8 mouse cellular contexts compared by ENCODE assay signal in the genomic region with DNA sequence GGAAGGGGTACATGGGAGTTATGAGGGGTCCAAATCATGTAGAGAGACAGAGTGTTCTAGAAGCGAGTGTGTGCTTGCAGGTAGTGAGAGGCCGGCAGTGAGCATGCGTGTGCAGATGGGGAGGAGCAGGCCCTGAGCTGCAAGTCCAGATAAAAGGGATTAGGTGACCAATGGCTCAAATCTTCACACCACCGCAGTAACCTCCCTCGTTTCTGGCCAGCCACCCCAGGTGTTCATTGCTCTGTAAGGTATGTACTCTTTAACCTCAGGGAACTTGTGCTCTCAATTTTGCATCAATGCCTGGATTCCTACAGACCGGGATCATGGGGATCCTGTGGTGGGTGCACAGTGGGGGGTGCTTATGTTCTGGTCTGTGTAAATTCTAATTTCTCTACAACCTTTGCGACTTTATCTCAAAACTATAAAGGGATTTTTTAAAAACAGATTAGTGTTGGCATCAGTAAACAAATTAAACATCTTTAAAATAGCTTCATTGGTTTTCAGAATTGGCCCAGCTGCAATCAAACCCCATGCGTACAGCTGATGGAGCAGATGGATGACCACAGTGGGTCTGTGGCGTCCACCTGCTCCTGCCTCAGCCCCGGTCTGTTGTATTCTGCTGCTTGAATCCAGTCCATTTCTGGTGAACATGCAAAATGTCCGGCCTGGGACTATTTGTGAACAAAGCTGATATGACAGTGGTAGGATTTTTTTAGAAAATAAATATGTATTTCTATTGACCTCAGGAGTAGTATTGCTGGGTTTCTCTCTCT. TPM values are rescaled to one million over a fixed set of nuclear protein-coding genes. Genes with fewer than 3 reads are reported as not detected.
A peak's percentile ranks its signal among the peaks of the same experiment; 100 is the strongest.
DNase-seq lines count a peak whose midpoint lies in the region; ATAC-seq and TF ChIP-seq lines count a peak whose summit lies in the region.

A gene (plus strand): TSS at position 163 of the 773 bp plus-strand sequence.

- H3K9ac ChIP-seq in forebrain, embryonic 13.5 days = no peak within 1 kb of the TSS
- H3K9ac ChIP-seq in intestine, embryonic 14.5 days (ENCODE audit: low read length) = no peak within 1 kb of the TSS
- no peak within 1 kb of the TSS for H3K9ac ChIP-seq in midbrain, postnatal 0 days (replicated peaks; ENCODE audit: low read length, poor library complexity, severe bottlenecking)

- no peaks in the 10 kb centered on the region for H3K36me3 ChIP-seq in forebrain, embryonic 13.5 days (ENCODE audit: poor library complexity, severe bottlenecking)
- H3K36me3 ChIP-seq in intestine, embryonic 14.5 days (ENCODE audit: control insufficient read depth, insufficient read depth, low read length) = no peaks in the 10 kb centered on the region
- H3K36me3 ChIP-seq in midbrain, postnatal 0 days (ENCODE audit: insufficient read depth, low read length) = no peaks in the 10 kb centered on the region

- no peak for ATAC-seq in forebrain, embryonic 13.5 days
- no peak for ATAC-seq in intestine, embryonic 14.5 days (replicated peaks; ENCODE audit: low FRiP score, low TSS enrichment, low read depth)
- no peak for ATAC-seq in midbrain, postnatal 0 days (ENCODE audit: low FRiP score)

- intact Hi-C loops in gastrocnemius, postnatal 14 days (cut with DNase I; ENCODE audit: low total_unique reads) = no loop called here

- 0 out of 2 replicates have a peak, but pooled peaks cover 3% of the 10 kb centered on the region for H3K4me1 ChIP-seq in forebrain, embryonic 13.5 days
- H3K4me1 ChIP-seq in intestine, embryonic 14.5 days (replicated peaks; ENCODE audit: control insufficient read depth, insufficient read depth, low read length) = no peaks in the 10 kb centered on the region
- H3K4me1 ChIP-seq in midbrain, postnatal 0 days (ENCODE audit: insufficient read depth, low read length) = no peaks in the 10 kb centered on the region

- WGBS in forebrain, embryonic 13.5 days = 74% methylated on average over 11 of the region's 11 CpGs
- 75% methylated on average over 11 of the region's 11 CpGs for WGBS in intestine, embryonic 14.5 days
- WGBS in midbrain, postnatal 0 days = 68% methylated on average over 11 of the region's 11 CpGs

- TF ChIP-seq CTCF in midbrain, postnatal 0 days (IDR thresholded peaks at IDR 0.05) = no peak

- no peaks in the 10 kb centered on the region for H3K27me3 ChIP-seq in forebrain, embryonic 13.5 days
- H3K27me3 ChIP-seq in intestine, embryonic 14.5 days (replicated peaks; ENCODE audit: control insufficient read depth, insufficient read depth, low read length) = no peaks in the 10 kb centered on the region
- H3K27me3 ChIP-seq in midbrain, postnatal 0 days (ENCODE audit: insufficient read depth, low read length) = no peaks in the 10 kb centered on the region

- DNase-seq in gastrocnemius, adult 18-20 months (ENCODE audit: low spot score) = no peak
- no peak for DNase-seq in gastrocnemius, postnatal 14 days
- DNase-seq in adrenal gland, postnatal 36 days = no peak
- DNase-seq in intestine, embryonic 14.5 days (ENCODE audit: low spot score) = no peak
- DNase-seq in midbrain, postnatal 0 days (ENCODE audit: low spot score) = peak; percentile 61
- DNase-seq in thymus, postnatal 4 days = no peak
- no peak for DNase-seq in frontal cortex, postnatal 25 days (ENCODE audit: low spot score in 2 of 2)

- H3K4me3 ChIP-seq in forebrain, embryonic 13.5 days = no peak within 1 kb of the TSS
- no peak within 1 kb of the TSS for H3K4me3 ChIP-seq in intestine, embryonic 14.5 days (ENCODE audit: low read depth, low read length)
- no peak within 1 kb of the TSS for H3K4me3 ChIP-seq in midbrain, postnatal 0 days (ENCODE audit: low read depth, low read length)

- no peak within 1 kb of the TSS for H3K4me2 ChIP-seq in forebrain, embryonic 13.5 days
- no peak within 1 kb of the TSS for H3K4me2 ChIP-seq in intestine, embryonic 14.5 days (ENCODE audit: low read length)
- no peak within 1 kb of the TSS for H3K4me2 ChIP-seq in midbrain, postnatal 0 days (ENCODE audit: low read depth, low read length, poor library complexity, severe bottlenecking)

- H3K9me3 ChIP-seq in forebrain, embryonic 13.5 days (replicated peaks) = no peaks in the 10 kb centered on the region
- H3K9me3 ChIP-seq in intestine, embryonic 14.5 days (ENCODE audit: control insufficient read depth, low read length) = no peaks in the 10 kb centered on the region
- no peaks in the 10 kb centered on the region for H3K9me3 ChIP-seq in midbrain, postnatal 0 days (ENCODE audit: low read length)

- H3K27ac ChIP-seq in forebrain, embryonic 13.5 days = no peak within 1 kb of the TSS
- no peak within 1 kb of the TSS for H3K27ac ChIP-seq in intestine, embryonic 14.5 days (ENCODE audit: low read depth)
- H3K27ac ChIP-seq in midbrain, postnatal 0 days (ENCODE audit: low read depth, low read length) = no peak within 1 kb of the TSS

RNA-seq across cellular contexts. Expression of the gene that starts here (rescaled TPM):
- total RNA-seq in gastrocnemius, adult 18-20 months (2021) = 10 to 100 TPM; 12.1 to 12.6 TPM
- total RNA-seq in gastrocnemius, postnatal 14 days (2021) = 10 to 100 TPM in 1 of 2 experiments, 1 to 10 TPM in 1; 7.4 to 11.3 TPM
- 10 to 100 TPM; 48.8 to 52.4 TPM for total RNA-seq in adrenal gland, postnatal 36 days (2021)
- polyA plus RNA-seq in forebrain, embryonic 13.5 days (2015; fragmentation: Nextera tagmentation; extraction: Ambion mirVana) = 36.2 and 37.9 TPM in 2 replicates
- polyA plus RNA-seq in intestine, embryonic 14.5 days (2014; fragmentation: Nextera tagmentation; extraction: Ambion mirVana) = 25.5 and 26.8 TPM in 2 replicates
- 76.9 and 79.4 TPM in 2 replicates for total RNA-seq in midbrain, postnatal 0 days (2014; rRNA removed)
- 97.2 and 97.5 TPM in 2 replicates for polyA plus RNA-seq in midbrain, postnatal 0 days (2015; fragmentation: Nextera tagmentation; extraction: Ambion mirVana)
